In genomic region chr13:68444309-68444708, GRCm38 (mm10) we compare ENCODE assay signal across 6 mouse cellular contexts.
DNase-seq lines count a peak whose midpoint lies in the region; TF ChIP-seq lines count a peak whose summit lies in the region.
"Not testable (repeated sequence)": the region's sequence is repeated elsewhere in the genome, so short reads cannot be mapped to it uniquely, and the experiment has no call there.

No protein-coding gene starts in this region.

- TF ChIP-seq CTCF in kidney, adult 2 months (conservative IDR thresholded peaks at IDR 0.05; ENCODE audit: insufficient read depth, insufficient read length, low read depth, low read length): not testable (repeated sequence)

- not testable (repeated sequence) for TF ChIP-seq POLR2A in kidney, adult 2 months (IDR thresholded peaks at IDR 0.05; ENCODE audit: low read depth, low read length)

- DNase-seq in cerebellum, adult 9-11 months: peak; percentile 4
- DNase-seq in heart, adult 18-20 months: peak; percentile 4 to 5
- DNase-seq in kidney, adult 2 months: peak; percentile 5
- peak; percentile 11 to 27 for DNase-seq in lung, postnatal 4 days
- peak; percentile 16 to 69 for DNase-seq in spleen, postnatal 4 days (ENCODE audit: low spot score in 2 of 2)
- DNase-seq in urinary bladder, postnatal 4 days (ENCODE audit: low spot score in 2 of 2): peak; percentile 26 to 64

- not testable (repeated sequence) for H3K36me3 ChIP-seq in kidney, adult 2 months (ENCODE audit: control insufficient read depth, insufficient read depth, low read length)

- not testable (repeated sequence) for H3K4me3 ChIP-seq in kidney, adult 2 months (ENCODE audit: insufficient read depth, low read depth, low read length)

- 90% methylated on average over 13 of the region's 14 CpGs for WGBS in kidney, adult 2 months

- H3K27me3 ChIP-seq in kidney, adult 2 months (replicated peaks; ENCODE audit: control insufficient read depth, insufficient read depth, low read length): not testable (repeated sequence)

- H3K27ac ChIP-seq in kidney, adult 2 months (ENCODE audit: insufficient read depth, low read depth, low read length): not testable (repeated sequence)

- not testable (repeated sequence) for H3K4me1 ChIP-seq in kidney, adult 2 months (ENCODE audit: control insufficient read depth, insufficient read depth, low read length)
